Mouse (Mus musculus) intestine, embryonic 14.5 days (tissue): ENCODE measurements around the gene Aass. TPM values are rescaled to one million over a fixed set of nuclear protein-coding genes. Genes with fewer than 3 reads are reported as not detected.

Source experiments
- ATAC-seq: fragments of 200-750 bp; cut with Nextera tagmentation; replicated peaks from 2 replicates; pipeline ENCODE4 v1.8.0; 2017; ENCODE audit warnings: low read depth, moderate number of reproducible peaks, moderate TSS enrichment, moderate library complexity; ENCODE audit not compliant: low FRiP score, low TSS enrichment
- DNase-seq: peaks from one replicate; pipeline ENCODE4 v3.0.0-alpha.2; 2018; ENCODE audit warnings: low spot score
- H3K27ac ChIP-seq: fragments of 300-500 bp; sonication (generic); 2 replicates; pipeline ENCODE4 v1.5.1; 2014; ENCODE audit warnings: low read depth, mild to moderate bottlenecking, control low read depth
- H3K27me3 ChIP-seq: fragments of 300-500 bp; sonication (generic); replicated peaks from 2 replicates; pipeline ENCODE4 v1.6.1; 2014; ENCODE audit warnings: low read length, control low read depth; ENCODE audit not compliant: control insufficient read depth, insufficient read depth
- H3K36me3 ChIP-seq: fragments of 300-500 bp; sonication (generic); 2 replicates; pipeline ENCODE4 v1.6.1; 2014; ENCODE audit warnings: low read length, control low read depth; ENCODE audit not compliant: control insufficient read depth, insufficient read depth
- H3K4me1 ChIP-seq: fragments of 300-500 bp; sonication (generic); replicated peaks from 2 replicates; pipeline ENCODE4 v1.6.1; 2014; ENCODE audit warnings: low read length, control low read depth, mixed read lengths; ENCODE audit not compliant: control insufficient read depth, insufficient read depth
- H3K4me2 ChIP-seq: fragments of 300-500 bp; sonication (generic); 2 replicates; pipeline ENCODE4 v1.6.1; 2014; ENCODE audit warnings: low read length
- H3K4me3 ChIP-seq: fragments of 300-500 bp; sonication (generic); 2 replicates; pipeline ENCODE4 v1.5.1; 2014; ENCODE audit warnings: low read depth, low read length, control low read depth, mixed read lengths
- H3K9ac ChIP-seq: fragments of 300-500 bp; sonication (generic); 2 replicates; pipeline ENCODE4 v1.6.1; 2014; ENCODE audit warnings: mild to moderate bottlenecking, low read length
- H3K9me3 ChIP-seq: fragments of 300-500 bp; sonication (generic); 2 replicates; pipeline ENCODE4 v1.6.1; 2016; ENCODE audit warnings: low read length, control low read depth; ENCODE audit not compliant: control insufficient read depth
- WGBS: fragments of 180-500 bp; shearing (Covaris S2); extraction: QIAGEN DNeasy Blood & Tissue Kit; methylation state at CpG from one replicate; pipeline ENCODE4 v1.1.7; 2014; 5-methylcytosine and 5-hydroxymethylcytosine counted together
- polyA plus RNA-seq: library from polyadenylated mRNA; unstranded; fragments of >200 nt; fragmentation: Nextera tagmentation; extraction: Ambion mirVana; gene quantifications from 2 replicates; pipeline ENCODE4 v1.2.1, GENCODE M21; 2014

Aass gene
- polyA plus RNA-seq, 1 experiment from 2014 or later: 0.31 TPM

DNA sequence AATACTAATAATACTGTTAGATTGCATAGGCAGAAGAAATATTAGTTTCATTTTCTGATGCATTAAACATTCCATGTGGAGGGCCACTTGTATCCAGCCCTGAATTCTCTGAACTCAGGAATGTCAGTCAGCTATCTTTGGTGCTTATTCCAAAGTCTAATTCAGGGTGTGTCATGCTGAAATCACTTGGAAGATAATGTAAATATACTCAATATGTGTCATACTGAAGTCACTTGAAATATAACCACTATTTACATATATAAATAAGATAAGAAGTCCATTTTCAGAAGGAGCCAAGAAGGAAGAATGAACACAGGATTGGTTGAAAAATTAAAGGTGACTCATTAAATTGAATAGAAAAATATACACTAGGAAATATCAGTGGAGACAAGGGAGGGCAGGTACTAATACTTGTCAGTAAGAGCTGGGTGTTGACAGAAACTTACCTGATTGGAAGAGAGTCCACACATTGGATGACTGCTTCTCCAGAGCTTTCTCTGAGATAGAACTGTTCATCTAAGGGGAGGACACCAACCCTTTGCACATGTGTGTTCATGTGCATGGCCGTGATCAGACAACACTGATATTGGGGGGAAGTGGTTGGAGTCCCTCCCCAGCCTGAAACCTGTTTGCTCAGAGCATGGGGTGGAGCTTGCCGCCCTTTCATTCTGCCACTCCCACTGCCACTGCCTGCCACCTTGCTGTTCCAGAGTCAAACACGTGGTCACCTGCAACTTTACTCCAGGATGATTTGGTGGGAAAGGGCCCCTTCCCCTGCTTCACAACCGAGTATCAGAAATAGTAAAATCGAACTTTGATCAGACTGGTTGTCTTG is 48.0 kb downstream of the Aass start:
- no peak overlapping the region for H3K27ac ChIP-seq
- no peak overlapping the region for H3K9ac ChIP-seq
- 88% methylated on average over 5 of the region's 5 CpGs for WGBS
- H3K9me3 ChIP-seq: no peaks in the 10 kb centered on the region
- ATAC-seq (peak; percentile 68), DNase-seq (no peak)
- no peaks in the 10 kb centered on the region for H3K27me3 ChIP-seq
- H3K4me3 ChIP-seq: no peak overlapping the region
- H3K4me1 ChIP-seq: no peaks in the 10 kb centered on the region
- H3K36me3 ChIP-seq: no peaks in the 10 kb centered on the region
- H3K4me2 ChIP-seq: no peak overlapping the region

DNA sequence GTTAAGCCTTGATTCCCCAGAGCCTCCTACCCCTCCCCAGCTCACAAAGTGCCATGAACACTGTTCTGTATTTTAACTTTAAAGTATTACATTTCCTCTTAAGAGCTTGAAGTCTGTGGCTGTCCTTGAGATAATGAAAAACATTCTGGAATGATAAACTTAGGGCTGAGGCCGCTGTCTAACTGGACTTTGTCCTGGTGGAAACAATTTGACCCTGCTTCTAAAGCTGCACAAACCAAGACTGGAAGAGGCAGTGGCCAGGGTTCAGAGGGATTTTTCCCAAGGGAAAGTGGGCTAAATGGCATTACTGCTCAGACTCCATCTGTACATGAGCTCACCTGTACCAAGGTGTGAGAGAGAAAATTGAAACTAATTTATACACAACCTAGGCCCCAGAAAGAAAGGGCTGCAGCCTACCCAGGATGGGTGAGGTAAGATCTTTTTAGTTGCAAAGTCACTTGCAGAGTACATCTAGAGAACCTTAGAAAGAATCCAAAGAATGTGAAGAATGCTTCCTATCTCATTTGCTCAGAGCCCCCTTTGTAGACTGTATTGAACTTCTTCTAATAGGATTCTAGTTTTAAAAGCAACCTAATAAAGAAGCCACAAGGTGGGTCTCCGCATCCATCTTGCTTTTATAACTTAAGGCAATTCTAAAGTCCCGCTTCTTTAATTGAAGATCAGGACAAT is 52.6 kb downstream of the Aass start:
- no peaks in the 10 kb centered on the region for H3K27me3 ChIP-seq
- no peaks in the 10 kb centered on the region for H3K4me1 ChIP-seq
- H3K9ac ChIP-seq: no peak overlapping the region
- no peaks in the 10 kb centered on the region for H3K36me3 ChIP-seq
- no peak overlapping the region for H3K4me2 ChIP-seq
- 42% methylated on average over 3 of the region's 3 CpGs for WGBS
- no peak overlapping the region for H3K27ac ChIP-seq
- H3K4me3 ChIP-seq: no peak overlapping the region
- DNase-seq: no peak
- ATAC-seq: peak; percentile 50
- H3K9me3 ChIP-seq: no peaks in the 10 kb centered on the region

DNA sequence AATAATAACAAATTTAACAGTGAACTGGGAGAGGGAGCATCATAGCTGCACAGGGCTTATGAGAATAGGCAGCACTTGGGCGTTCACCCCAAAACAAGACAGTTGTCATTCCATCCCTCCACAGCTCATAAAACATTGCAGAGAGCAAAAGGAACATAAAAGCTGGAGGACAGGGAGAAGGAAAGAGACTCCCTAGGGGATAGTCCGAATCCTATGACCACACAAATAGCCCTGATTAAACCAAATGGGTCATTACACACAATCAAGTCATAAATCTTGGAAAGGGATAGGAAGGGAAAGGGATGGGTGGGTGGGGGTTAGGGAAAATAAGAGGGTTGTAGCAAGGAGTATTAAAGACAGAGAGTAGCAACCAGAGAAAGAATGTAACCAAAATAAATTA is 54.5 kb downstream of the Aass start:
- Histone ChIP-seq H3K36me3 (no peaks in the 10 kb centered on the region), H3K9me3 (no peaks in the 10 kb centered on the region), H3K9ac (no peak overlapping the region), H3K4me2 (no peak overlapping the region), H3K4me1 (no peaks in the 10 kb centered on the region), H3K4me3 (no peak overlapping the region), H3K27ac (no peak overlapping the region), H3K27me3 (no peaks in the 10 kb centered on the region)
- DNase-seq (no peak), ATAC-seq (no peak)
- WGBS: 35% methylated on average over 2 of the region's 2 CpGs

DNA sequence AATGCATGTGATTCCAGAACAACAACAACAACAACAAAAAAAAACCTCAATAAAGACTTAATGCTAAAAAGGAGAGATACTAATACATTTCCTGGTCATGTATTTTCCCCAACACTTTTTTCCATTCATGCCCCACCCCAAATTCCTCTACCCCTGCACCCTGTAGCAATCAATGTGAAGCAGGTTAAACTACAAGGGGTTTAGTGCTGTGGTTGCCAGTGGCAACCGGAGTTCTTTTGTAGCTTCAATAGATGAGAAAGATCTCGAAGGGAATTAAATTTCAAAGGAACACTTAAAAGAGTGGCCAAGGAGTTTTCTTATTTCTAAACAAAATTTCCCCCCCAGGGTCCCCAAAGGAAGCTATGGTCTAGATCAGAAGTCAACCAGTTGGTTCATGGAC is 56.7 kb downstream of the Aass start:
- no peaks in the 10 kb centered on the region for H3K9me3 ChIP-seq
- no peak overlapping the region for H3K4me2 ChIP-seq
- no peaks in the 10 kb centered on the region for H3K36me3 ChIP-seq
- no peak overlapping the region for H3K27ac ChIP-seq
- H3K4me1 ChIP-seq: no peaks in the 10 kb centered on the region
- no peaks in the 10 kb centered on the region for H3K27me3 ChIP-seq
- 83% methylated on average over 2 of the region's 2 CpGs for WGBS
- H3K9ac ChIP-seq: no peak overlapping the region
- no peak for DNase-seq
- ATAC-seq: no peak
- H3K4me3 ChIP-seq: no peak overlapping the region

- Histone ChIP-seq H3K27ac (no peak overlapping the region), H3K4me1 (no peaks in the 10 kb centered on the region), H3K9me3 (no peaks in the 10 kb centered on the region), H3K4me2 (no peak overlapping the region), H3K36me3 (no peaks in the 10 kb centered on the region), H3K9ac (no peak overlapping the region), H3K27me3 (no peaks in the 10 kb centered on the region), H3K4me3 (no peak overlapping the region)
- no peak for DNase-seq
- no peak for ATAC-seq
- WGBS: 88% methylated on average over 5 of the region's 5 CpGs
These were observed 77.1 kb downstream of the Aass start for GRCm38 (mm10) chr6:23055734-23056133.

- no peak for ATAC-seq
- no peak overlapping the region for H3K27ac ChIP-seq
- no peak overlapping the region for H3K4me2 ChIP-seq
- H3K36me3 ChIP-seq: no peaks in the 10 kb centered on the region
- no peak for DNase-seq
- H3K27me3 ChIP-seq: no peaks in the 10 kb centered on the region
- no peaks in the 10 kb centered on the region for H3K9me3 ChIP-seq
- no peak overlapping the region for H3K9ac ChIP-seq
- H3K4me3 ChIP-seq: no peak overlapping the region
- 92% methylated on average over 4 of the region's 4 CpGs for WGBS
- H3K4me1 ChIP-seq: no peaks in the 10 kb centered on the region
These were observed 84.0 kb downstream of the Aass start for GRCm38 (mm10) chr6:23048836-23049235.

GRCm38 (mm10) chr6:23028251-23028650 is 104.5 kb downstream of the Aass start:
- H3K4me2 ChIP-seq: no peak overlapping the region
- no peak overlapping the region for H3K27ac ChIP-seq
- no peaks in the 10 kb centered on the region for H3K27me3 ChIP-seq
- H3K4me1 ChIP-seq: no peaks in the 10 kb centered on the region
- H3K9ac ChIP-seq: no peak overlapping the region
- H3K36me3 ChIP-seq: no peaks in the 10 kb centered on the region
- WGBS: 43% methylated on average over 1 of the region's 1 CpGs
- H3K4me3 ChIP-seq: no peak overlapping the region
- DNase-seq (no peak), ATAC-seq (no peak)
- H3K9me3 ChIP-seq: no peaks in the 10 kb centered on the region
